Mouse (Mus musculus) stomach, embryonic 14.5 days (tissue): Measurements from ENCODE around the gene Ndufa8. TPM values are rescaled to one million over a fixed set of nuclear protein-coding genes. Genes with fewer than 3 reads are reported as not detected.

Experiments
- ATAC-seq: fragments of 200-750 bp; cut with Nextera tagmentation; 2 replicates; pipeline ENCODE4 v1.8.0; 2017; ENCODE audit warnings: low read depth, moderate TSS enrichment; ENCODE audit not compliant: insufficient number of reproducible peaks, insufficient read depth, low FRiP score
- H3K27ac ChIP-seq: fragments of 300-500 bp; sonication (generic); 2 replicates; pipeline ENCODE4 v1.5.1; 2014; ENCODE audit warnings: mild to moderate bottlenecking, low read length, moderate library complexity, mixed read lengths
- H3K27me3 ChIP-seq: fragments of 300-500 bp; sonication (generic); 2 replicates; pipeline ENCODE4 v1.6.1; 2014; ENCODE audit warnings: low read length, control low read depth, mixed read lengths; ENCODE audit not compliant: control insufficient read depth, insufficient read depth
- H3K36me3 ChIP-seq: fragments of 300-500 bp; sonication (generic); 2 replicates; pipeline ENCODE4 v1.6.1; 2014; ENCODE audit warnings: mild to moderate bottlenecking, control low read depth, low read length, moderate library complexity, mixed read lengths; ENCODE audit not compliant: control insufficient read depth, insufficient read depth
- H3K4me1 ChIP-seq: fragments of 300-500 bp; sonication (generic); 2 replicates; pipeline ENCODE4 v1.6.1; 2014; ENCODE audit warnings: low read length, control low read depth, mixed read lengths; ENCODE audit not compliant: control insufficient read depth, insufficient read depth
- H3K4me2 ChIP-seq: fragments of 300-500 bp; sonication (generic); replicated peaks from 2 replicates; pipeline ENCODE4 v1.6.1; 2014; ENCODE audit warnings: low read depth, low read length, control low read depth
- H3K4me3 ChIP-seq: fragments of 300-500 bp; sonication (generic); 2 replicates; pipeline ENCODE4 v1.5.1; 2014; ENCODE audit warnings: low read depth, low read length, control low read depth
- H3K9ac ChIP-seq: fragments of 300-500 bp; sonication (generic); replicated peaks from 2 replicates; pipeline ENCODE4 v1.6.1; 2014; ENCODE audit warnings: low read depth, mild to moderate bottlenecking, control low read depth, low read length, moderate library complexity, mixed read lengths
- H3K9me3 ChIP-seq: fragments of 300-500 bp; sonication (generic); 2 replicates; pipeline ENCODE4 v1.6.1; 2016; ENCODE audit warnings: low read depth, low read length, control low read depth; ENCODE audit not compliant: control insufficient read depth
- WGBS: fragments of 180-500 bp; shearing (Covaris S2); extraction: QIAGEN DNeasy Blood & Tissue Kit; methylation state at CpG from one replicate; pipeline ENCODE4 v1.1.7; 2014; 5-methylcytosine and 5-hydroxymethylcytosine counted together
- polyA plus RNA-seq: library from polyadenylated mRNA; unstranded; fragments of >200 nt; fragmentation: Nextera tagmentation; extraction: Ambion mirVana; gene quantifications from 2 replicates; pipeline ENCODE4 v1.2.1, GENCODE M21; 2014

Ndufa8 gene
- polyA plus RNA-seq, 1 experiment from 2014 or later: 238 TPM

DNA sequence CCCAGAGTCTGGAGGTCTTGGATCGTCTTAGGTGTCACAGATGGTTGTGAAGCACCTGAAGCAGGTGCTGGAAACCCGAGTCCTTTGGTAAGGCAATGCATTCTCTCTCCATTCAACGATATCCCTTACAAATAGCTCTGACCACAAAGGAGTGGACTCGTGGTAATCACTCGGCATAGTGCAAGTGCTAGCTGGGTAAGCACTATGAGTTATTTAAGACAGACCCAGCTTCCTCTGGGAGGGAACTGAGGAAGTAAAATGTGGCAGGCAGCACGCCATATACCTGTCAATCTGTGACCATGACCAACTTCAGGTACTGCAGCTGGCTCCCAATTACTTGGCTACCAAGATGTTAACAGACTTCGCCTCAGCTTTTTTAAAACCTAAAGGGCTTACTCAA is 14.3 kb downstream of the Ndufa8 start:
- Histone ChIP-seq H3K4me3 (no peak overlapping the region), H3K36me3 (peaks cover 24% of the 10 kb centered on the region), H3K4me2 (no peak overlapping the region), H3K4me1 (no peaks in the 10 kb centered on the region), H3K9me3 (no peaks in the 10 kb centered on the region; the same call in 1 of the 2 replicates), H3K27me3 (no peaks in the 10 kb centered on the region), H3K9ac (no peak overlapping the region), H3K27ac (no peak overlapping the region)
- 87% methylated on average over 7 of the region's 7 CpGs for WGBS
- ATAC-seq: no peak

- 77% methylated on average over 7 of the region's 7 CpGs for WGBS
- Histone ChIP-seq H3K27me3 (no peaks in the 10 kb centered on the region), H3K4me3 (no peak overlapping the region), H3K27ac (no peak overlapping the region), H3K4me1 (no peaks in the 10 kb centered on the region), H3K36me3 (peaks cover 16% of the 10 kb centered on the region), H3K9ac (no peak overlapping the region), H3K4me2 (no peak overlapping the region), H3K9me3 (no peaks in the 10 kb centered on the region; the same call in 1 of the 2 replicates)
- no peak for ATAC-seq
Observed at GRCm38 (mm10) chr2:36033966-36034365, 15.2 kb downstream of the Ndufa8 start.

GRCm38 (mm10) chr2:36032884-36033283 is 16.3 kb downstream of the Ndufa8 start:
- H3K9ac ChIP-seq: no peak overlapping the region
- H3K4me1 ChIP-seq: no peaks in the 10 kb centered on the region
- no peak overlapping the region for H3K4me3 ChIP-seq
- ATAC-seq: no peak
- no peaks in the 10 kb centered on the region for H3K27me3 ChIP-seq
- H3K36me3 ChIP-seq: peaks cover 9% of the 10 kb centered on the region
- 80% methylated on average over 7 of the region's 7 CpGs for WGBS
- H3K4me2 ChIP-seq: no peak overlapping the region
- no peak overlapping the region for H3K27ac ChIP-seq
- no peaks in the 10 kb centered on the region; the same call in 1 of the 2 replicates for H3K9me3 ChIP-seq

GRCm38 (mm10) chr2:36023291-36023690 is 25.9 kb downstream of the Ndufa8 start:
- Histone ChIP-seq H3K9me3 (no peaks in the 10 kb centered on the region), H3K4me2 (no peak overlapping the region), H3K4me3 (no peak overlapping the region), H3K4me1 (no peaks in the 10 kb centered on the region), H3K27me3 (no peaks in the 10 kb centered on the region), H3K9ac (no peak overlapping the region), H3K27ac (no peak overlapping the region), H3K36me3 (no peaks in the 10 kb centered on the region)
- WGBS: 72% methylated on average over 3 of the region's 3 CpGs
- ATAC-seq: no peak

GRCm38 (mm10) chr2:36021385-36022159 is 27.6 kb downstream of the Ndufa8 start:
- Histone ChIP-seq H3K27ac (no peak overlapping the region), H3K4me2 (peak overlapping the region; percentile 27), H3K9me3 (no peaks in the 10 kb centered on the region), H3K4me3 (peak overlapping the region; percentile 4; the same call in 1 of the 2 replicates), H3K9ac (no peak overlapping the region), H3K4me1 (no peaks in the 10 kb centered on the region), H3K27me3 (no peaks in the 10 kb centered on the region), H3K36me3 (no peaks in the 10 kb centered on the region)
- WGBS: 7% methylated on average over 32 of the region's 32 CpGs
- ATAC-seq: no peak

- Histone ChIP-seq H3K27me3 (peaks cover 10% of the 10 kb centered on the region; the same call in 1 of the 2 replicates), H3K36me3 (no peaks in the 10 kb centered on the region), H3K4me2 (no peak overlapping the region), H3K4me3 (no peak overlapping the region), H3K9me3 (no peaks in the 10 kb centered on the region), H3K4me1 (no peaks in the 10 kb centered on the region), H3K9ac (no peak overlapping the region), H3K27ac (no peak overlapping the region)
- 48% methylated on average over 12 of the region's 12 CpGs for WGBS
- no peak for ATAC-seq
Observed at GRCm38 (mm10) chr2:36013010-36013409, 36.2 kb downstream of the Ndufa8 start.

DNA sequence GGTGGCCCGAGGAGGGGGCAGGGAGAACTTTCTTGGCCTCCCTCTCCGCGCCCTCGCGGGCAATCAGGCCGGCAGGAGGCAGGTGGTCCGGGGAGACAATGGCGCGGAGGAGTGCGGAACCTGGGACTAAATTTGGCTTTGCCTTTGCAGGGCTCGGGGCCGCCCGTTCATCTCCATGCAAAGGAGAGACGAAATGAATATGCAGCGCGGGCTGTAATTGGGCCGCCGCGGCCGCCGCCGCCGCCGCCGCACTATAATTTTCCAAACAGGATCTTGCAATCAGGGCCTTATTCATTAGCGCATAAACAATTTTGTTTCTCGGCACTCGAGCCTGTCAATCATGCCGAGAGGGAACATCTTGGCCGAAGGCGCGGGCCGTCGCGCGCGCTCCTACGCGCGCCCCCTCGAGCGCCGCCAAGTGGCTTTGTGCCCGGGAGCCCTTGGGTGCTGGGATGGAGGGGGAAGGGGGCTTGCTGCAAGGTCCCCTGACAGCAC is 37.8 kb downstream of the Ndufa8 start:
- peaks cover 10% of the 10 kb centered on the region; the same call in 1 of the 2 replicates for H3K27me3 ChIP-seq
- no peak overlapping the region for H3K9ac ChIP-seq
- no peak overlapping the region for H3K27ac ChIP-seq
- under 1% methylated on average over 42 of the region's 44 CpGs for WGBS
- H3K36me3 ChIP-seq: no peaks in the 10 kb centered on the region
- H3K4me3 ChIP-seq: peak overlapping the region; percentile 31
- H3K4me1 ChIP-seq: no peaks in the 10 kb centered on the region
- peak overlapping the region; percentile 63 for H3K4me2 ChIP-seq
- no peaks in the 10 kb centered on the region for H3K9me3 ChIP-seq
- ATAC-seq: no peak

- H3K27me3 ChIP-seq: peaks cover 10% of the 10 kb centered on the region; the same call in 1 of the 2 replicates
- no peak overlapping the region for H3K27ac ChIP-seq
- H3K4me1 ChIP-seq: no peaks in the 10 kb centered on the region
- no peaks in the 10 kb centered on the region for H3K36me3 ChIP-seq
- 47% methylated on average over 8 of the region's 8 CpGs for WGBS
- peak overlapping the region; percentile 31; the same call in 1 of the 2 replicates for H3K4me3 ChIP-seq
- H3K9ac ChIP-seq: no peak overlapping the region
- ATAC-seq: no peak
- H3K4me2 ChIP-seq: no peak overlapping the region; the same call in 1 of the 2 replicates
- H3K9me3 ChIP-seq: no peaks in the 10 kb centered on the region
Observed at GRCm38 (mm10) chr2:36010579-36010978, 38.6 kb downstream of the Ndufa8 start.
